Mouse (Mus musculus): ENCODE data around the gene Trp53bp2. TPM values are rescaled to one million over a fixed set of nuclear protein-coding genes. Genes with fewer than 3 reads are reported as not detected.

Trp53bp2 gene
- polyA plus RNA-seq, 1 experiment from 2014 or later: 35.7 TPM

- Histone ChIP-seq H3K36me3 (ENCODE audit: control insufficient read depth, insufficient read depth, low read length) (no peaks in the 10 kb centered on the region), H3K4me2 (ENCODE audit: low read depth, low read length, severe bottlenecking) (no peak overlapping the region), H3K27me3 (ENCODE audit: control insufficient read depth, insufficient read depth, low read length) (no peaks in the 10 kb centered on the region), H3K9me3 (ENCODE audit: control insufficient read depth, low read length) (no peaks in the 10 kb centered on the region), H3K27ac (ENCODE audit: low read depth, low read length) (no peak overlapping the region), H3K4me1 (replicated peaks; ENCODE audit: control insufficient read depth, insufficient read depth, low read length) (no peaks in the 10 kb centered on the region), H3K9ac (ENCODE audit: low read length) (no peak overlapping the region), H3K4me3 (ENCODE audit: low read depth, low read length) (no peak overlapping the region)
- no peak for DNase-seq (ENCODE audit: low spot score)
- WGBS: 83% methylated on average over 17 of the region's 17 CpGs
- ATAC-seq (replicated peaks; ENCODE audit: low FRiP score): no peak
Measured at GRCm38 (mm10) chr1:182494285-182495145, 85.5 kb downstream of the Trp53bp2 start.

GRCm38 (mm10) chr1:182496685-182497084 lies 87.7 kb downstream of the Trp53bp2 start:
- WGBS: 38% methylated on average over 6 of the region's 6 CpGs
- Histone ChIP-seq H3K36me3 (ENCODE audit: control insufficient read depth, insufficient read depth, low read length) (no peaks in the 10 kb centered on the region), H3K4me3 (ENCODE audit: low read depth, low read length) (no peak overlapping the region), H3K4me1 (replicated peaks; ENCODE audit: control insufficient read depth, insufficient read depth, low read length) (no peaks in the 10 kb centered on the region), H3K4me2 (ENCODE audit: low read depth, low read length, severe bottlenecking) (no peak overlapping the region), H3K27ac (ENCODE audit: low read depth, low read length) (no peak overlapping the region), H3K9me3 (ENCODE audit: control insufficient read depth, low read length) (no peaks in the 10 kb centered on the region), H3K9ac (ENCODE audit: low read length) (no peak overlapping the region), H3K27me3 (ENCODE audit: control insufficient read depth, insufficient read depth, low read length) (no peaks in the 10 kb centered on the region)
- ATAC-seq (replicated peaks; ENCODE audit: low FRiP score) (no peak), DNase-seq (ENCODE audit: low spot score) (no peak)

- Histone ChIP-seq H3K27me3 (ENCODE audit: control insufficient read depth, insufficient read depth, low read length) (no peaks in the 10 kb centered on the region), H3K4me3 (ENCODE audit: low read depth, low read length) (no peak overlapping the region), H3K4me1 (replicated peaks; ENCODE audit: control insufficient read depth, insufficient read depth, low read length) (no peaks in the 10 kb centered on the region), H3K27ac (ENCODE audit: low read depth, low read length) (no peak overlapping the region), H3K4me2 (ENCODE audit: low read depth, low read length, severe bottlenecking) (no peak overlapping the region), H3K9me3 (ENCODE audit: control insufficient read depth, low read length) (no peaks in the 10 kb centered on the region), H3K36me3 (ENCODE audit: control insufficient read depth, insufficient read depth, low read length) (no peaks in the 10 kb centered on the region), H3K9ac (ENCODE audit: low read length) (no peak overlapping the region)
- DNase-seq (ENCODE audit: low spot score) (no peak), ATAC-seq (replicated peaks; ENCODE audit: low FRiP score) (no peak)
- WGBS: 78% methylated on average over 4 of the region's 4 CpGs
Measured at GRCm38 (mm10) chr1:182497736-182498135, 88.8 kb downstream of the Trp53bp2 start.

- H3K36me3 ChIP-seq (ENCODE audit: control insufficient read depth, insufficient read depth, low read length): no peaks in the 10 kb centered on the region
- no peaks in the 10 kb centered on the region for H3K9me3 ChIP-seq (ENCODE audit: control insufficient read depth, low read length)
- no peak overlapping the region for H3K4me2 ChIP-seq (ENCODE audit: low read depth, low read length, severe bottlenecking)
- WGBS: 87% methylated on average over 9 of the region's 9 CpGs
- no peaks in the 10 kb centered on the region for H3K27me3 ChIP-seq (ENCODE audit: control insufficient read depth, insufficient read depth, low read length)
- no peak for ATAC-seq (replicated peaks; ENCODE audit: low FRiP score)
- H3K27ac ChIP-seq (ENCODE audit: low read depth, low read length): no peak overlapping the region
- H3K9ac ChIP-seq (ENCODE audit: low read length): no peak overlapping the region
- H3K4me1 ChIP-seq (replicated peaks; ENCODE audit: control insufficient read depth, insufficient read depth, low read length): 0 out of 2 replicates have a peak, but pooled peaks cover 2% of the 10 kb centered on the region
- H3K4me3 ChIP-seq (ENCODE audit: low read depth, low read length): no peak overlapping the region
- no peak for DNase-seq (ENCODE audit: low spot score)
Measured at GRCm38 (mm10) chr1:182499443-182500089, 90.6 kb downstream of the Trp53bp2 start.

- WGBS: 60% methylated on average over 4 of the region's 4 CpGs
- no peak for DNase-seq (ENCODE audit: low spot score)
- no peak overlapping the region for H3K4me3 ChIP-seq (ENCODE audit: low read depth, low read length)
Measured at GRCm38 (mm10) chr1:182500224-182500623, 91.3 kb downstream of the Trp53bp2 start.

GRCm38 (mm10) chr1:182500843-182501242 lies 91.9 kb downstream of the Trp53bp2 start:
- no peak overlapping the region for H3K4me2 ChIP-seq (ENCODE audit: low read depth, low read length, severe bottlenecking)
- WGBS: 91% methylated on average over 4 of the region's 4 CpGs
- H3K4me1 ChIP-seq (replicated peaks; ENCODE audit: control insufficient read depth, insufficient read depth, low read length): 0 out of 2 replicates have a peak, but pooled peaks cover 3% of the 10 kb centered on the region
- ATAC-seq (replicated peaks; ENCODE audit: low FRiP score) (no peak), DNase-seq (ENCODE audit: low spot score) (no peak)
- H3K9ac ChIP-seq (ENCODE audit: low read length): no peak overlapping the region
- H3K9me3 ChIP-seq (ENCODE audit: control insufficient read depth, low read length): no peaks in the 10 kb centered on the region
- H3K36me3 ChIP-seq (ENCODE audit: control insufficient read depth, insufficient read depth, low read length): no peaks in the 10 kb centered on the region
- H3K27me3 ChIP-seq (ENCODE audit: control insufficient read depth, insufficient read depth, low read length): no peaks in the 10 kb centered on the region
- H3K27ac ChIP-seq (ENCODE audit: low read depth, low read length): no peak overlapping the region
- no peak overlapping the region for H3K4me3 ChIP-seq (ENCODE audit: low read depth, low read length)

More at GRCm38 (mm10) chr1:182500224-182500623, 91.3 kb downstream of the Trp53bp2 start:
- Histone ChIP-seq H3K9ac (ENCODE audit: low read length) (no peak overlapping the region), H3K4me1 (replicated peaks; ENCODE audit: control insufficient read depth, insufficient read depth, low read length) (0 out of 2 replicates have a peak, but pooled peaks cover 3% of the 10 kb centered on the region), H3K4me2 (ENCODE audit: low read depth, low read length, severe bottlenecking) (no peak overlapping the region), H3K27me3 (ENCODE audit: control insufficient read depth, insufficient read depth, low read length) (no peaks in the 10 kb centered on the region), H3K27ac (ENCODE audit: low read depth, low read length) (no peak overlapping the region), H3K36me3 (ENCODE audit: control insufficient read depth, insufficient read depth, low read length) (no peaks in the 10 kb centered on the region), H3K9me3 (ENCODE audit: control insufficient read depth, low read length) (no peaks in the 10 kb centered on the region)
- no peak for ATAC-seq (replicated peaks; ENCODE audit: low FRiP score)

- WGBS: 88% methylated on average over 7 of the region's 7 CpGs
- no peak for ATAC-seq (replicated peaks; ENCODE audit: low FRiP score)
- 0 out of 2 replicates have a peak, but pooled peaks cover 3% of the 10 kb centered on the region for H3K4me1 ChIP-seq (replicated peaks; ENCODE audit: control insufficient read depth, insufficient read depth, low read length)
Measured at GRCm38 (mm10) chr1:182501815-182502405, 92.9 kb downstream of the Trp53bp2 start.

GRCm38 (mm10) chr1:182502491-182503050 lies 93.6 kb downstream of the Trp53bp2 start:
- Histone ChIP-seq H3K9ac (ENCODE audit: low read length) (no peak overlapping the region), H3K4me2 (ENCODE audit: low read depth, low read length, severe bottlenecking) (no peak overlapping the region), H3K27ac (ENCODE audit: low read depth, low read length) (no peak overlapping the region), H3K36me3 (ENCODE audit: control insufficient read depth, insufficient read depth, low read length) (no peaks in the 10 kb centered on the region), H3K9me3 (ENCODE audit: control insufficient read depth, low read length) (no peaks in the 10 kb centered on the region), H3K27me3 (ENCODE audit: control insufficient read depth, insufficient read depth, low read length) (no peaks in the 10 kb centered on the region), H3K4me3 (ENCODE audit: low read depth, low read length) (no peak overlapping the region), H3K4me1 (replicated peaks; ENCODE audit: control insufficient read depth, insufficient read depth, low read length) (0 out of 2 replicates have a peak, but pooled peaks cover 3% of the 10 kb centered on the region)
- ATAC-seq (replicated peaks; ENCODE audit: low FRiP score) (no peak), DNase-seq (ENCODE audit: low spot score) (no peak)
- WGBS: 89% methylated on average over 7 of the region's 7 CpGs

More at GRCm38 (mm10) chr1:182501815-182502405, 92.9 kb downstream of the Trp53bp2 start:
- Histone ChIP-seq H3K36me3 (ENCODE audit: control insufficient read depth, insufficient read depth, low read length) (no peaks in the 10 kb centered on the region), H3K9me3 (ENCODE audit: control insufficient read depth, low read length) (no peaks in the 10 kb centered on the region), H3K4me3 (ENCODE audit: low read depth, low read length) (no peak overlapping the region), H3K4me2 (ENCODE audit: low read depth, low read length, severe bottlenecking) (no peak overlapping the region), H3K27me3 (ENCODE audit: control insufficient read depth, insufficient read depth, low read length) (no peaks in the 10 kb centered on the region), H3K9ac (ENCODE audit: low read length) (no peak overlapping the region), H3K27ac (ENCODE audit: low read depth, low read length) (no peak overlapping the region)
- DNase-seq (ENCODE audit: low spot score): no peak

Measured in forebrain, embryonic 11.5 days (tissue).